Mouse (Mus musculus) hindbrain, embryonic 16.5 days (tissue): ENCODE data around the gene Lbhd2. TPM values are rescaled to one million over a fixed set of nuclear protein-coding genes. Genes with fewer than 3 reads are reported as not detected.

Source experiments
- ATAC-seq: fragments of 200-750 bp; cut with Nextera tagmentation; 2 replicates; pipeline ENCODE4 v1.8.0; 2017; ENCODE audit warnings: moderate TSS enrichment, moderate library complexity
- H3K27ac ChIP-seq: fragments of 300-500 bp; sonication (generic); 2 replicates; pipeline ENCODE4 v1.5.1; 2014; ENCODE audit warnings: low read depth, mild to moderate bottlenecking, control low read depth, low read length, moderate library complexity
- H3K27me3 ChIP-seq: fragments of 300-500 bp; sonication (generic); replicated peaks from 2 replicates; pipeline ENCODE4 v1.6.1; 2014; ENCODE audit warnings: low read length; ENCODE audit not compliant: control insufficient read depth, insufficient read depth
- H3K36me3 ChIP-seq: fragments of 300-500 bp; sonication (generic); 2 replicates; pipeline ENCODE4 v1.6.1; 2014; ENCODE audit warnings: mild to moderate bottlenecking, low read length, moderate library complexity, mixed read lengths; ENCODE audit not compliant: control insufficient read depth, insufficient read depth
- H3K4me1 ChIP-seq: fragments of 300-500 bp; sonication (generic); 2 replicates; pipeline ENCODE4 v1.6.1; 2014; ENCODE audit warnings: low read depth, low read length; ENCODE audit not compliant: control insufficient read depth, insufficient read depth
- H3K4me2 ChIP-seq: fragments of 300-500 bp; sonication (generic); 2 replicates; pipeline ENCODE4 v1.6.1; 2014; ENCODE audit warnings: mild to moderate bottlenecking, low read length, control low read depth, moderate library complexity
- H3K4me3 ChIP-seq: fragments of 300-500 bp; sonication (generic); 2 replicates; pipeline ENCODE4 v1.5.1; 2014; ENCODE audit warnings: mild to moderate bottlenecking, low read length, control low read depth, moderate library complexity
- H3K9ac ChIP-seq: fragments of 300-500 bp; sonication (generic); 2 replicates; pipeline ENCODE4 v1.6.1; 2014; ENCODE audit warnings: low read depth, mild to moderate bottlenecking, control low read depth, low read length, moderate library complexity
- H3K9me3 ChIP-seq: fragments of 300-500 bp; sonication (generic); 2 replicates; pipeline ENCODE4 v1.6.1; 2014; ENCODE audit warnings: mild to moderate bottlenecking, low read length, moderate library complexity; ENCODE audit not compliant: control insufficient read depth
- WGBS: fragments of 180-500 bp; shearing (Covaris S2); extraction: QIAGEN DNeasy Blood & Tissue Kit; methylation state at CpG from one replicate; pipeline ENCODE4 v1.1.7; 2014; 5-methylcytosine and 5-hydroxymethylcytosine counted together
- polyA plus RNA-seq: library from polyadenylated mRNA; unstranded; fragments of >200 nt; fragmentation: Nextera tagmentation; extraction: Ambion mirVana; gene quantifications from 2 replicates; pipeline ENCODE4 v1.2.1, GENCODE M21; 2015

Lbhd2 gene
- polyA plus RNA-seq, 1 experiment from 2014 or later = 3.3 TPM

DNA sequence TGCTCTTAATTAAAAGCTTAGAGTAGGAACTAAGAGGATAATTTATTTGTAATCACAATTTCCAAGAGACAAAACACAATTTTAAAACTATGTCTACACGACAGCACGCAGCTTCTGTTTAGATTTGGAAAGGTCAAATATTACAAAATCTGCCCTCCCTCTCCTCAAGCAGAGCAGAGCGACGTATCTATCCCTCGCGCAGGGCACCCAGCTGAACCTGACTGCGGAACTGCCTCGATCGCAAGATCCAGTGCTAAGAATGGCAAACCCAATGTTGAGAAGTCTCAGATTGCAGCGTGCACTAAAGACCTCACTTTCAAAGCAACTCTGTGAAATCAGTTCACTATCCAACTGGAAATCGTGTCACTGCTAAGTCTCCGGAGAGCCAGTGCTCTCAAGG, 31.1 kb upstream of the Lbhd2 start:
- H3K36me3 ChIP-seq = no peaks in the 10 kb centered on the region
- ATAC-seq = no peak
- peak overlapping the region; percentile 97 for H3K9ac ChIP-seq
- H3K27me3 ChIP-seq = no peaks in the 10 kb centered on the region
- H3K4me3 ChIP-seq = peak overlapping the region; percentile 100
- H3K27ac ChIP-seq = no peak overlapping the region
- H3K4me1 ChIP-seq = peaks cover 22% of the 10 kb centered on the region
- 75% methylated on average over 12 of the region's 12 CpGs for WGBS
- no peaks in the 10 kb centered on the region for H3K9me3 ChIP-seq
- peak overlapping the region; percentile 85 for H3K4me2 ChIP-seq

DNA sequence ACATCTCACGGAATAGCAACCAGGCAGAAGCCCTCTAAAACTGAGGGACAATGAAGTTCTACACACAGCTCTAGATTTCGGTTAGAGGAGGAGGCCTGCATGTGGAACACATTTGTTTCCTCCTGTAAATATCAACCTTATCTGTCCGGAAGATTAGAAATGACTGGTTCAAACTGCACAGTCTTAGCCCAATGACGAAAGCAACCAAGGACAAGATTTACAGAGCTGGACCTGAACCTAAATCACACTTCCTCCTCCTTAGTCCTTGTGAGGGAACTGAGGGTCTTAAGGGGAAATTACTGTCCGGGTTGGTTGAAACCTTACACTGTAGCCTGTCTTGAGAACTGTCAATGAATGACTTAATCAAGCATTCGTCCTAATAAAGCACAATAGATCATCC, 30.6 kb upstream of the Lbhd2 start:
- no peak for ATAC-seq
- Histone ChIP-seq H3K27me3 (no peaks in the 10 kb centered on the region), H3K4me1 (peaks cover 22% of the 10 kb centered on the region), H3K36me3 (no peaks in the 10 kb centered on the region), H3K9me3 (no peaks in the 10 kb centered on the region), H3K27ac (no peak overlapping the region), H3K4me3 (peak overlapping the region; percentile 100), H3K9ac (peak overlapping the region; percentile 97), H3K4me2 (peak overlapping the region; percentile 85)
- WGBS = 34% methylated on average over 6 of the region's 6 CpGs

DNA sequence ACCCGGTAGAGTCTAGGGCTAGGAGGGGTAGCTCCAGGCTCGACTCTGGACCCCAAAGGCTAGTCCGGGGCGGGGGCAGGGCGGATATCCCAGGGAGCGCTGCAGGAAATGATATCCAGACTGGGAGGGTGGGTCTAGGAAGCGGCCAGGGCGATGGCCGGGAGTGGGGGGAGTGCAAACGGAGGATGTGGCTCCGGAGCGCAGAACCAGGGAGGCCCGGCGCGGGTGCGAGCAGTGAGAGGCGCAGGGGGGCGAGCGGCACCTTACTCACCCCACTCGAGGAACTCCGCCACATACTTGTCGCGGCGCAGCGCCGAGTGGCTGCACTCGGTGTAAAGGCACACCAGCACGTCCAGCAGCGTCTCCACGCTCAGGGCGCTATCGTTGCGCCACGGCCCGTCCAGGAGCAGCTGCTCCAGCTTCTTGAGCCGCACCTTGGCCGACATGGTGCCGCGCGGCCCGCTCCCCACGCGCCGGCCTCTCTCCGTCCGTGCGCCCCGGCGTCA, 29.7 kb upstream of the Lbhd2 start:
- Histone ChIP-seq H3K4me1 (peaks cover 22% of the 10 kb centered on the region), H3K27ac (peak overlapping the region; percentile 96), H3K9me3 (no peaks in the 10 kb centered on the region), H3K4me2 (peak overlapping the region; percentile 85), H3K36me3 (no peaks in the 10 kb centered on the region), H3K9ac (peak overlapping the region; percentile 97), H3K4me3 (peak overlapping the region; percentile 100), H3K27me3 (no peaks in the 10 kb centered on the region)
- WGBS = under 1% methylated on average over 33 of the region's 49 CpGs
- ATAC-seq = peak; percentile 24; the same call in 1 of the 2 replicates

DNA sequence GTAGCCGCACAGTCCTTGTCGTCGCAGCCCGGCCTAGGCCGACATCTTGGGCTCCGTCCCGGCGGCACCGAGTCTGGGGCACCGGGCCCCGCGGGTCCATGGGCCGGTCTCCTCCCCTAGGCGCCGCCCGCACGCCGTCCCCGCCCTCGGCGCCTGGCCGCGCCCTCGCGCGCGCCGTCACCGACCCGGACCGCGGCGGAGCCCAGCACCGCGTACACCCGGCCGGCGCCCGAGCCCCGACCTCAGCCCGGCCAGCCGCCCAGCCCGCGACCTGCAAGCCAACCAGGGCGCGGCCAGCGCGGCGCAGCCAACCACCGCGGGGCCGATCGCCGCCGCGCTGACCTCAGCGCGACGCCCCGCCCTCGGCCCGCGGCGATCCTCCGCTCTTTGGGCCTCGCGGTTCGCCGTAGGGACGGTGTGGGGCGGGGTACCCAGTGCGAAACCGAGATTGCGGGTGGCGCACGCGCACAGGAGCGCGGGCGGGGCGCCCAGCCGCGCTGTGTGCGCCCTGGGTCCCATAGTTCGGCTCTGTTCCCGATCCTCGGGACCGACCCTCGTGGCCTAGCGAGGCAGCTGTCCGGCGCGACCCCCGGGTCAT, 29.1 kb upstream of the Lbhd2 start, which contains the start of gene Cdc42bpb:
Cdc42bpb (minus strand) TSS at position 343 of the 598 bp plus-strand sequence.
- peak; percentile 96 for ATAC-seq
- Histone ChIP-seq H3K27me3 (no peaks in the 10 kb centered on the region), H3K4me2 (peak within 1 kb of the TSS; percentile 85), H3K4me1 (peaks cover 22% of the 10 kb centered on the region), H3K27ac (peak within 1 kb of the TSS; percentile 96), H3K36me3 (no peaks in the 10 kb centered on the region), H3K9ac (peak within 1 kb of the TSS; percentile 97), H3K4me3 (peak within 1 kb of the TSS; percentile 100), H3K9me3 (no peaks in the 10 kb centered on the region)
- under 1% methylated on average over 73 of the region's 94 CpGs for WGBS

DNA sequence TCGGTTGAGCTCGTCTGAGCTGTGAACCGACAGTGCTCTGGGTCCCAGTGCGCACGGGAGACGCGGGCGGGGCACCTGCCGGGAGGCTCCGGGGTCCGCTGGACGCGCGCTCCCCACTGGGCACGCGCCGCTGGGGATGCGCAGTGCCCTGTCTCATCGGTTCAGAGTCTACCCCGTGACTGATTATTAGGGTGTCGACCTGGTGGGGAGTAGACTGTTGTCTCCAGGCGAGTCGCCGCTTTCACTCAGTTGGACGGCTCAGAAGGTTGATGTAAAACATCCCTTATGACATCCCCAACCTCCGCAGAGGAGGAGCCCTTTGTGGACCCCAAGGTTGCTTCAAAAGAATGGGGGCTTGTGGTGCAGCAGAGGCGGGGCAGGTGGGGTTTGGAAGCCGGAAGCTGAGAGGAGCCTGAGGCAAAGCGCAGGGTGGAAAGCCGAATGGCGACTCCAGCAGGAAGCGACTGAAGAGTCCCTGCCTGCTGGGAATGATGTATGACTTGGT, 28.6 kb upstream of the Lbhd2 start:
- Histone ChIP-seq H3K4me1 (peaks cover 22% of the 10 kb centered on the region), H3K27me3 (no peaks in the 10 kb centered on the region), H3K4me3 (peak overlapping the region; percentile 100), H3K9me3 (no peaks in the 10 kb centered on the region), H3K9ac (peak overlapping the region; percentile 97), H3K27ac (peak overlapping the region; percentile 96), H3K36me3 (no peaks in the 10 kb centered on the region), H3K4me2 (peak overlapping the region; percentile 85)
- WGBS = 0% methylated on average over 30 of the region's 32 CpGs
- peak; percentile 78 for ATAC-seq

DNA sequence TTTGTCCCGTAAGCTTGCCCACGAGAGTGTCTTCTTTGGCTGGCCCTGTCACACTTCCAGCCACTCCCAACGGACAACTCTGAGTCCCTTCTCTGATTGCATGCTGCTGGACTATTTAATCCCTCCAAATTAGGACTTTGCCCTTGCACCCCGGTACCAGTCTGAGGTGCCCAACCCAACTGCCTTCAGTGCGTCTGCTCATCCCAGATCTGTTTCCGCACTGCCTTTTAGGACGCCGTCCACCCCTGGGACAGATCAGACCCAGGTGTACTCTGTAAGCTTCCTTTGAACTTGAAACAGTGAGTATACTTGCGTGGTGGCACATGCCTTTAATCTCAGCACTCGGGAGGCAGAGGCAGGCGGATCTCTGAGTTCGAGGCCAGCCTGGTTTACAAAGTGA, 27.8 kb upstream of the Lbhd2 start:
- H3K4me2 ChIP-seq = peak overlapping the region; percentile 85
- peaks cover 22% of the 10 kb centered on the region for H3K4me1 ChIP-seq
- WGBS = 71% methylated on average over 12 of the region's 12 CpGs
- H3K27me3 ChIP-seq = no peaks in the 10 kb centered on the region
- no peaks in the 10 kb centered on the region for H3K9me3 ChIP-seq
- H3K36me3 ChIP-seq = no peaks in the 10 kb centered on the region
- H3K9ac ChIP-seq = no peak overlapping the region
- peak overlapping the region; percentile 100; the same call in 1 of the 2 replicates for H3K4me3 ChIP-seq
- no peak overlapping the region; the same call in 1 of the 2 replicates for H3K27ac ChIP-seq
- ATAC-seq = no peak

DNA sequence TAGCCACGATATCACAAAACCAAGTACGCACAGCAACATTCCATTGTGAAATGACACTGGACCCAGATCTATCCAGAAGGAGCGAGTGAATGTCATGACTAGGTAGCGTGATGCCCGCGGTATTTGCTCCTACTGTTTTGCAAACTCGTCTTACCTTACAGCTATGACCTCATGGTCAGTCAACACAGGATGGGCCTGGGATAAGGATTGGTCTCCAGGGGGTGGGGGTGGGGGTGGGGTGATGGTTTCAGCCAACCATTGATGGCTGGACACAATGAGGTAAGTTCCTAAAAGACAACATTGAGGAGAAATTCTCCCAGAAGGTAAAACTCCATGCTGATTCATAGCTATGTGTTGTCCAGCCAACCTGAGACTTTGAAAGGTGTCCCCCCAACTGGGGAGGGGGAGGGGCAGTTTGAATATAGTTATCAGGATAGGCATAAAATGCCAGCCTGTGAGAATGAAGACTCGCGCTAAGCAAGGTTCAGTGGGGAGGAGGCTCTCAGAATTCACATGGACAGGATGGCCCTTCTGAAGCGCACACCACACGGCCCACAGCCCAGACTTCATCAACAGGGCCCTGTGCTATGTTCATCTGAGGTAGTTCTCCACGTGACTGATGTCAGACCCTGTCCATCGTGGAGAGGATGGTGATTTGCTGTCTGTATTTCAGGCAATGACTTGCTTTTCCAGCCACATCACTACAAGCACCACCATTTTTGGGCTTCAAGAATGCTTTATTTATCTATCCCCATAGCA, 20.5 kb upstream of the Lbhd2 start:
- no peak for ATAC-seq
- 91% methylated on average over 13 of the region's 13 CpGs for WGBS
- H3K4me1 ChIP-seq = no peaks in the 10 kb centered on the region

DNA sequence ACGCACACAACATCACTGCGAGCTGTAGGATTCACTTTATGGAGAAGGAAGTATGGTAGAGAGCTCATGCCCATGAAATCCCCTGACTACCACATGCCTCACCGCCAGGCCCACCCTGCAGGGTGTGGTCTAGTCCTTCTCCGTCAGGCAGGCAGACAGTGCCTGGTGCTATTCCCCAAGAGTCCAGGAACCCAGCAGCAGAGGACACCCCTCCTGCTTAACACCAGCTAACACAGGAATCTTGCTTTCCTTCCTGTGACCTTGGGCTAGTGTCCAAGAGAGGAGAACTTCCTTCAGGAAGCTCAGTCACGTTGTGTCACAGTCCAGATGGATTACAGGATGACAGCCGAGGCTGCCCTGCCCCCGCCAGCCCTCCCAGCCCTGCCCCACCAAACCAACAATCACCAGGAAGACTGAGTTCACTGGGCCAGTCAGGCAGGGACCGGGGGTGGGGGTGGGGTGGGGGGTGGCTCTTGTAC, 19.9 kb upstream of the Lbhd2 start:
- Histone ChIP-seq H3K4me1 (no peaks in the 10 kb centered on the region), H3K36me3 (no peaks in the 10 kb centered on the region), H3K9ac (no peak overlapping the region), H3K4me2 (no peak overlapping the region), H3K27ac (no peak overlapping the region), H3K27me3 (no peaks in the 10 kb centered on the region), H3K4me3 (no peak overlapping the region), H3K9me3 (no peaks in the 10 kb centered on the region)
- no peak for ATAC-seq
- WGBS = 57% methylated on average over 8 of the region's 8 CpGs

More for the DNA sequence above, 20.5 kb upstream of the Lbhd2 start:
- no peaks in the 10 kb centered on the region for H3K27me3 ChIP-seq
- no peak overlapping the region for H3K9ac ChIP-seq
- no peak overlapping the region for H3K27ac ChIP-seq
- no peak overlapping the region for H3K4me2 ChIP-seq
- H3K9me3 ChIP-seq = no peaks in the 10 kb centered on the region
- H3K4me3 ChIP-seq = no peak overlapping the region
- H3K36me3 ChIP-seq = no peaks in the 10 kb centered on the region

DNA sequence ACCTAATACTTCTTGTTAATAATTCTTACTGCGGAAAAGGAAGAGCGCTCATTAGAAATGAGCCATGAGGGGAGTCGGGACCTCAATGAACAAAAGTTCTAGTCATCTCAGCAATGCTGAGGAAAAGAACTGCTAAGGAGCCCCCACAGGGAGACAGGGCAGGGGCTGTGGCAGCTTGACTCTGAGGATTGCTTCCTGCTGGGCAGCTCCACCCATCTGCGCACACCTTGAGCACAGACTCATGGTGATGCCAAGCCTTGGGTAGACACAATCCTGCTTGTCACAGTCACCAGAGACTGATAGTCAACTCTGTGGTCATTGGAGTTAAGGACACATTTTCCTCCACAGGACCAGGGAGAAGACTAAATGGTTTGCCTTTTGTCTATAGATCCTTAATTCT, 19.5 kb upstream of the Lbhd2 start:
- no peaks in the 10 kb centered on the region for H3K9me3 ChIP-seq
- H3K9ac ChIP-seq = no peak overlapping the region
- H3K4me3 ChIP-seq = no peak overlapping the region
- H3K4me1 ChIP-seq = no peaks in the 10 kb centered on the region
- H3K4me2 ChIP-seq = no peak overlapping the region
- WGBS = 89% methylated on average over 4 of the region's 4 CpGs
- no peak for ATAC-seq
- no peak overlapping the region for H3K27ac ChIP-seq
- H3K36me3 ChIP-seq = no peaks in the 10 kb centered on the region
- no peaks in the 10 kb centered on the region for H3K27me3 ChIP-seq
